Mouse (Mus musculus) megakaryocyte progenitor cell, adult 5-6 weeks (primary cell): ENCODE data around the gene Gng12. TPM values are rescaled to one million over a fixed set of nuclear protein-coding genes. Genes with fewer than 3 reads are reported as not detected.
"Not testable (repeated sequence)": the region's sequence is repeated elsewhere in the genome, so short reads cannot be mapped to it uniquely, and the experiment has no call there.

Experiments used
- ATAC-seq: replicated peaks from 2 replicates; pipeline ENCODE4 v1.8.0; 2016; ENCODE audit warnings: mild to moderate bottlenecking, moderate TSS enrichment, inconsistent platforms; ENCODE audit not compliant: poor library complexity
- total RNA-seq, 2 experiments: library from RNA; stranded (forward) in 1 of 2; stranded (reverse) in 1 of 2; fragments of 157-497, 149-512 nt in 1 of 2; fragments of 200-1000 nt in 1 of 2; gene quantifications; 2 replicates each; pipeline versions ENCODE4 v1.2.3 to v1.2.4; 2015 to 2017

Gene Gng12
- total RNA-seq (2015) (190 and 214 TPM in 2 replicates), total RNA-seq (2017) (115 and 154 TPM in 2 replicates)

GRCm38 (mm10) chr6:66896119-66896920, at the start of gene Gng12:
Gng12 (plus strand) TSS chr6:66896397.
- peak; percentile 68 for ATAC-seq

- ATAC-seq: 0 out of 2 replicates have a peak, but pooled peaks have one; percentile 26
These were observed 47.3 kb upstream of the Gng12 start for GRCm38 (mm10) chr6:66848936-66849335.

GRCm38 (mm10) chr6:66856236-66856635, 40.0 kb upstream of the Gng12 start:
- ATAC-seq: no peak

GRCm38 (mm10) chr6:66858356-66858755, 37.8 kb upstream of the Gng12 start:
- ATAC-seq: no peak

- no peak for ATAC-seq
These were observed 36.8 kb upstream of the Gng12 start for GRCm38 (mm10) chr6:66859391-66859790.

GRCm38 (mm10) chr6:66864463-66864862, 31.7 kb upstream of the Gng12 start:
- ATAC-seq: no peak

GRCm38 (mm10) chr6:66866295-66866694, 29.9 kb upstream of the Gng12 start:
- ATAC-seq: peak; percentile 50; the same call in 1 of the 2 replicates

GRCm38 (mm10) chr6:66877048-66877447, 19.1 kb upstream of the Gng12 start:
- ATAC-seq: not testable (repeated sequence)

GRCm38 (mm10) chr6:66890349-66891158, 5.6 kb upstream of the Gng12 start:
- peak; percentile 48 for ATAC-seq

- no peak for ATAC-seq
These were observed 2.2 kb upstream of the Gng12 start for GRCm38 (mm10) chr6:66893950-66894349.

- ATAC-seq: peak; percentile 49
These were observed 1.2 kb upstream of the Gng12 start for GRCm38 (mm10) chr6:66894999-66895398.

- ATAC-seq: peak; percentile 42
These were observed 886 bp downstream of the Gng12 start for GRCm38 (mm10) chr6:66896921-66897645.

- ATAC-seq: no peak
These were observed 1.8 kb downstream of the Gng12 start for GRCm38 (mm10) chr6:66897994-66898393.

GRCm38 (mm10) chr6:66901926-66902325, 5.7 kb downstream of the Gng12 start:
- ATAC-seq: no peak

- no peak for ATAC-seq
These were observed 7.0 kb downstream of the Gng12 start for GRCm38 (mm10) chr6:66903206-66903605.

GRCm38 (mm10) chr6:66903720-66904119, 7.5 kb downstream of the Gng12 start:
- ATAC-seq: peak; percentile 26; the same call in 1 of the 2 replicates

- ATAC-seq: no peak
These were observed 10.0 kb downstream of the Gng12 start for GRCm38 (mm10) chr6:66906244-66906643.

- ATAC-seq: no peak
These were observed 12.3 kb downstream of the Gng12 start for GRCm38 (mm10) chr6:66908327-66908973.

GRCm38 (mm10) chr6:66910493-66911435, 14.6 kb downstream of the Gng12 start:
- peak; percentile 85 for ATAC-seq
